Mouse (Mus musculus): ENCODE results near the gene Pdlim5. TPM values are rescaled to one million over a fixed set of nuclear protein-coding genes. Genes with fewer than 3 reads are reported as not detected.

The Pdlim5 gene
- total RNA-seq (2021) (100 to 1,000 TPM; 609 to 668 TPM), polyA plus RNA-seq (2012; rRNA removed) (508 and 956 TPM in 2 replicates)
- long read RNA-seq, full-length matches to known transcripts = 2 of 232 reads
- long read RNA-seq, partial matches to known transcripts = 14 of 232 reads
- long read RNA-seq, other reads (novel, unspliced or antisense) = 216 of 232 reads

DNA sequence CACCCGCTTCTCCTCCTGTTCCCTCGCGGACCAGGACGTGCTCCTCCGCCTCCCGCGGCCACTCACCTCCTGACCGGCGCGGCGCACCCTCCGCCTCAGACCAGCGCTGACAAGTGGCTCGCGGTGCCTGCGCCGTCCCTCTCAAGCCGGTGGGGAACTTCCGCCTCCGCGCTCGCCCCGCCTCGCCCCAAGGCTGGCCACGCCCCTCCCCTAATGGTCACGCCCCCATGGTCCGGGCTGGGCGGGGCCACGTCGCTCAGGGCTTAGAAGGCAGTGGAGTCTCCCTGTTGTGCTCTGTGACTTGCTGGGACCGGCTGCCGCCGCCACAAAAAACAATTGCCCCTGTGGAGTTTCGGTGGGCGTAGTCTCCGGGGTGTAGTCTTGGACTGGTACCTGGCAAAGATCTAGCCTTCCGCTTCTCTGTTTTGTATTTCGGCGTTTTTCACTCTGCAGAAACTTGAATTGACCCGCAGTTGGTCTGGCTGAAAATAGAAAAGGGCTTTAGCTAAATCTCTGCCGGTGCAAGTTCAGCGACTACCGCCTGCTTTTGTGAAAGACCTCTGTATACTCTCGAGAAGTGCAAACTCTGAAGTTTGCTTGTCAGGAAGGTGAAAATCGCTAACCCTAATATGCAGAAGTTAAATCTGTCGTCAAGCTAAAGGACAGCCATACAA is at the start of gene Pdlim5:
Pdlim5 (minus strand) TSS at position 177 of the 674 bp plus-strand sequence.
- Histone ChIP-seq H3K79me2 (replicated peaks; ENCODE audit: control insufficient read depth, insufficient read depth, low read length) (no peaks in the 10 kb centered on the region), H3K27ac (peak within 1 kb of the TSS; percentile 97), H3K9ac (ENCODE audit: low read depth, low read length) (peak within 1 kb of the TSS; percentile 94), H3K27me3 (ENCODE audit: control insufficient read depth, insufficient read depth, low read length) (no peaks in the 10 kb centered on the region), H3K4me1 (ENCODE audit: control insufficient read depth, insufficient read depth, low read length) (peaks cover 2% of the 10 kb centered on the region; the same call in 1 of the 2 replicates), H3K4me3 (peak within 1 kb of the TSS; percentile 84), H3K36me3 (ENCODE audit: control insufficient read depth, insufficient read depth, low read length) (peaks cover 9% of the 10 kb centered on the region; the same call in 1 of the 2 replicates)
- intact Hi-C loops (cut with DNase I) = loop anchor here (1.0 to 10.0 kb wide), 5 partner anchors 44 to 169 kb away; partner anchors contain the start of gene Gbp3
- peak; percentile 98 to 100 for DNase-seq
- WGBS = under 1% methylated on average over 46 of the region's 46 CpGs
- TF ChIP-seq EP300 (IDR thresholded peaks at IDR 0.05; ENCODE audit: insufficient read depth, low read depth, low read length) = no peak
- peak; percentile 96; the same call in 1 of the 2 replicates for TF ChIP-seq POLR2A (IDR thresholded peaks at IDR 0.05; ENCODE audit: insufficient read depth, low read depth, low read length)

DNA sequence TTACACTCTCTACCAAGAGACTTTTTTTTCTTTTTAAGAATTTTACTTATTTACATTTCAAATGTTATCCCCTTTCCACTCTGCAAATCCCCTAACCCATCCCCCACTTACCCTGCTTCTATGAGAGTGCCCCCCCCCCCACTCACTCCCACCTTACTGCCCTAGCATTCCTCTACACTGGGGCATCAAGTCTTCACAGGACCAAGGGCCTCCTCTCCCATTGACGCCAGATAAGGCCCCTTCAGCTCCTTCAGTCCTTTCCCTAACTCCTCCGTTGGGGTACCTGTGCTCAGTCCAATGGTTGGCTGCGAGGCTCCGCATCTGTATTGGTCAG is 48.2 kb upstream of the Pdlim5 start:
- no peak overlapping the region for H3K27ac ChIP-seq
- no peak for DNase-seq
- H3K4me1 ChIP-seq (ENCODE audit: control insufficient read depth, insufficient read depth, low read length) = peaks cover 9% of the 10 kb centered on the region
- H3K79me2 ChIP-seq (replicated peaks; ENCODE audit: control insufficient read depth, insufficient read depth, low read length) = no peaks in the 10 kb centered on the region
- no peak overlapping the region for H3K9ac ChIP-seq (ENCODE audit: low read depth, low read length)
- H3K27me3 ChIP-seq (ENCODE audit: control insufficient read depth, insufficient read depth, low read length) = no peaks in the 10 kb centered on the region
- no peak; the same call in 1 of the 2 replicates for TF ChIP-seq CTCF (IDR thresholded peaks at IDR 0.05)
- TF ChIP-seq EP300 (IDR thresholded peaks at IDR 0.05; ENCODE audit: insufficient read depth, low read depth, low read length) = no peak
- no peak for TF ChIP-seq POLR2A (IDR thresholded peaks at IDR 0.05; ENCODE audit: insufficient read depth, low read depth, low read length)
- intact Hi-C loops (cut with DNase I) = loop anchor here (1.0 to 2.0 kb wide), 2 partner anchors 29 to 148 kb away; no protein-coding TSS in a partner anchor
- peaks cover 18% of the 10 kb centered on the region for H3K36me3 ChIP-seq (ENCODE audit: control insufficient read depth, insufficient read depth, low read length)
- WGBS = 46% methylated on average over 4 of the region's 4 CpGs
- H3K4me3 ChIP-seq = no peak overlapping the region

DNA sequence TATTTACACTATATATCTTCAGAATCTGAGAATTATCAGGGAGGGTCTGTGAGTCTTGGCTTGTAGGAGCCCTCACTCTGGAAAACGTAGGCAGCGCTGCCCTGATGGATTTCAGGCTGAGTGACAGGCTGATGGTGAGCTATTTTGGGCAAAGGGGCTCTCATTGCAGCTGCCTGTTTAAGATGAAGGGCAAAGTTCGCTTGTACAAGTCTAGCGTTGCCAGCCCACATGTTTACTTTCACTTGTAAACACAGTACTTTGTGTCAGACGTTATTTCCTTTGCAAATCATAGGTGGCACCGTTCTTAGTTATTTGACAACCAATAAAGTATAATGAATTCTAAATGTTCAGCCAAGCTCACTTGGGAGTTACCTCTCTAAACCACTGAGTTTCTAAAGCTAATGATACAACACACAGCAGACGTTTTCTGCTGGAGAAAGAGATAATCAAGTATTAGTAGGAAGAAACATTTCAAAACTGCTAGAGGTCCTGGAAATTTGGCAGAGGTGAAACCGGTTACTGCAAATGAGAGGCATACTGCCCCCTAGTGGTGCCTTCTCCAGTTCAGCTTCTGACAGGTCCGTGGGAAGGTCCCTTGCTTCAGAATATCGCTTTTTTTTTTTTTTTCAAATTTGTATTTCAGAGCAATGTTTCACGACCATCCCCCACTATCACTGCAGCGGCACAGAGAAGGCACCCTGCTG is 47.7 kb upstream of the Pdlim5 start:
- TF ChIP-seq POLR2A (IDR thresholded peaks at IDR 0.05; ENCODE audit: insufficient read depth, low read depth, low read length) = no peak
- peak; percentile 98 for TF ChIP-seq CTCF (IDR thresholded peaks at IDR 0.05)
- peak; percentile 87; the same call in 1 of the 2 replicates for TF ChIP-seq EP300 (IDR thresholded peaks at IDR 0.05; ENCODE audit: insufficient read depth, low read depth, low read length)

DNA sequence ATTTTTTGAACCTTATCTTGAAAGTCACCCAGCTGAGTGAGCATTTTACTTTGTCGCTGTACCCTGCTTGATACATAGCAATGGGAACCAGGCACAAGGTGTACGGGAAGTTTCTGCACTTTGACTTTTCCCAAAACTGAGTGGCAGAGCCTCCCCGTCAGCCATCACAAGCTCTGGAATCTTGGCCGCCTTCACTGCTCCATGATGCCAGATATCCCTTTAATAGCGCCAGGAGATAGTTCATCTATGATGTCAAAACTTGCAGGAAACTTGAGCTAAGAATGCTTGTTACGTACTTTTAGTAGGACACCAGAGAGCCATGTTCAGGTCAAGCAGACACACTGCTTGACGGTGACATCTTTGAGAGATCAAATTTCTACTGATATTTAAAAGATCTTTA is 46.7 kb upstream of the Pdlim5 start:
- Histone ChIP-seq H3K9ac (ENCODE audit: low read depth, low read length) (no peak overlapping the region), H3K4me1 (ENCODE audit: control insufficient read depth, insufficient read depth, low read length) (peaks cover 9% of the 10 kb centered on the region), H3K79me2 (replicated peaks; ENCODE audit: control insufficient read depth, insufficient read depth, low read length) (no peaks in the 10 kb centered on the region), H3K27ac (peak overlapping the region; percentile 91), H3K4me3 (no peak overlapping the region), H3K36me3 (ENCODE audit: control insufficient read depth, insufficient read depth, low read length) (peaks cover 18% of the 10 kb centered on the region), H3K27me3 (ENCODE audit: control insufficient read depth, insufficient read depth, low read length) (no peaks in the 10 kb centered on the region)
- WGBS = 56% methylated on average over 7 of the region's 7 CpGs
- peak; percentile 35 to 56 for DNase-seq
- intact Hi-C loops (cut with DNase I) = no loop called here
- no peak for TF ChIP-seq POLR2A (IDR thresholded peaks at IDR 0.05; ENCODE audit: insufficient read depth, low read depth, low read length)
- TF ChIP-seq CTCF (IDR thresholded peaks at IDR 0.05) = no peak
- TF ChIP-seq EP300 (IDR thresholded peaks at IDR 0.05; ENCODE audit: insufficient read depth, low read depth, low read length) = no peak

More for the DNA sequence above, 47.7 kb upstream of the Pdlim5 start:
- H3K4me1 ChIP-seq (ENCODE audit: control insufficient read depth, insufficient read depth, low read length) = peaks cover 9% of the 10 kb centered on the region
- WGBS = 6% methylated on average over 12 of the region's 12 CpGs
- peak overlapping the region; percentile 45 for H3K4me3 ChIP-seq
- intact Hi-C loops (cut with DNase I) = loop anchor here (1.0 kb wide), 1 partner anchor 148 kb away; no protein-coding TSS in a partner anchor
- peak; percentile 83 to 88 for DNase-seq
- H3K27ac ChIP-seq = peak overlapping the region; percentile 91
- no peaks in the 10 kb centered on the region for H3K79me2 ChIP-seq (replicated peaks; ENCODE audit: control insufficient read depth, insufficient read depth, low read length)
- peak overlapping the region; percentile 70 for H3K9ac ChIP-seq (ENCODE audit: low read depth, low read length)
- H3K36me3 ChIP-seq (ENCODE audit: control insufficient read depth, insufficient read depth, low read length) = peaks cover 18% of the 10 kb centered on the region
- no peaks in the 10 kb centered on the region for H3K27me3 ChIP-seq (ENCODE audit: control insufficient read depth, insufficient read depth, low read length)

DNA sequence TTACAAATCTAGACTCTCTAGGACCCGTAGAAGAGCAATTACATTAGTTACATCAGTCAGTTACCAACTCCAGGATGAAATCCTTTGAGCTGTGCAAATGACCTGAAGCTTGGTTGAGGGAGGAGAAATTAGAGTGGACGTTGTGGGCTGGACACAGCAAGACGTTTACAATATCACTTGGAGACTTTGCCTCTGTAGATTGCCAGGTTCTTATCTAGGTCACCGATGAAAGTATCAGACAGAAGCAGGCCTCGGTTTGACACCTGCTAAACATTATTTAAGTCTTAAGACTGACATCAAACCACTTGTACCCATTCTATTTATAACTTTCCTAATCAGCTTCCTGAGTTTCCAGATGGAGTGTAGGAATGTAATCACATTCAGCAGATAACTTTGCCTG is 45.6 kb upstream of the Pdlim5 start:
- Histone ChIP-seq H3K27me3 (ENCODE audit: control insufficient read depth, insufficient read depth, low read length) (no peaks in the 10 kb centered on the region), H3K4me3 (no peak overlapping the region), H3K9ac (ENCODE audit: low read depth, low read length) (no peak overlapping the region), H3K27ac (peak overlapping the region; percentile 91), H3K79me2 (replicated peaks; ENCODE audit: control insufficient read depth, insufficient read depth, low read length) (no peaks in the 10 kb centered on the region), H3K4me1 (ENCODE audit: control insufficient read depth, insufficient read depth, low read length) (peaks cover 9% of the 10 kb centered on the region), H3K36me3 (ENCODE audit: control insufficient read depth, insufficient read depth, low read length) (peaks cover 18% of the 10 kb centered on the region)
- WGBS = 21% methylated on average over 5 of the region's 5 CpGs
- DNase-seq = no peak
- intact Hi-C loops (cut with DNase I) = no loop called here
- no peak for TF ChIP-seq CTCF (IDR thresholded peaks at IDR 0.05)
- no peak for TF ChIP-seq POLR2A (IDR thresholded peaks at IDR 0.05; ENCODE audit: insufficient read depth, low read depth, low read length)
- no peak for TF ChIP-seq EP300 (IDR thresholded peaks at IDR 0.05; ENCODE audit: insufficient read depth, low read depth, low read length)
